Mouse (Mus musculus) heart, embryonic 10.5 days (tissue): ENCODE measurements around the gene Lrrc8d. TPM values are rescaled to one million over a fixed set of nuclear protein-coding genes. Genes with fewer than 3 reads are reported as not detected.

ENCODE experiments used
- DNase-seq: peaks from one replicate; pipeline ENCODE4 v3.0.0-alpha.2; 2017; ENCODE audit warnings: low spot score
- H3K27ac ChIP-seq: fragments of 300-500 bp; sonication (generic); 2 replicates; pipeline ENCODE4 v1.5.1; 2016; ENCODE audit warnings: mild to moderate bottlenecking
- H3K27me3 ChIP-seq: fragments of 300-500 bp; sonication (generic); 2 replicates; pipeline ENCODE4 v1.6.1; 2016; ENCODE audit warnings: mild to moderate bottlenecking; ENCODE audit not compliant: poor library complexity, insufficient read depth, severe bottlenecking
- H3K36me3 ChIP-seq: fragments of 300-500 bp; sonication (generic); 2 replicates; pipeline ENCODE4 v1.6.1; 2016; ENCODE audit warnings: mild to moderate bottlenecking, moderate library complexity
- H3K4me1 ChIP-seq: fragments of 300-500 bp; sonication (generic); 2 replicates; pipeline ENCODE4 v1.6.1; 2016; ENCODE audit warnings: mild to moderate bottlenecking
- H3K4me3 ChIP-seq: fragments of 300-500 bp; sonication (generic); 2 replicates; pipeline ENCODE4 v1.5.1; 2016; ENCODE audit warnings: mild to moderate bottlenecking, moderate library complexity
- H3K9me3 ChIP-seq: fragments of 300-500 bp; sonication (generic); 2 replicates; pipeline ENCODE4 v1.6.1; 2016; ENCODE audit warnings: mild to moderate bottlenecking, moderate library complexity
- WGBS: fragments of 180-500 bp; shearing (Covaris S2); methylation state at CpG from one replicate; pipeline ENCODE4 v1.1.7; 2016; 5-methylcytosine and 5-hydroxymethylcytosine counted together
- polyA plus RNA-seq: library from polyadenylated mRNA; unstranded; fragments of >200 nt; fragmentation: Nextera tagmentation; extraction: Ambion mirVana; gene quantifications from 2 replicates; pipeline ENCODE4 v1.2.1, GENCODE M21; 2016

The Lrrc8d gene
- polyA plus RNA-seq, 1 experiment from 2014 or later = 10.8 TPM

DNA sequence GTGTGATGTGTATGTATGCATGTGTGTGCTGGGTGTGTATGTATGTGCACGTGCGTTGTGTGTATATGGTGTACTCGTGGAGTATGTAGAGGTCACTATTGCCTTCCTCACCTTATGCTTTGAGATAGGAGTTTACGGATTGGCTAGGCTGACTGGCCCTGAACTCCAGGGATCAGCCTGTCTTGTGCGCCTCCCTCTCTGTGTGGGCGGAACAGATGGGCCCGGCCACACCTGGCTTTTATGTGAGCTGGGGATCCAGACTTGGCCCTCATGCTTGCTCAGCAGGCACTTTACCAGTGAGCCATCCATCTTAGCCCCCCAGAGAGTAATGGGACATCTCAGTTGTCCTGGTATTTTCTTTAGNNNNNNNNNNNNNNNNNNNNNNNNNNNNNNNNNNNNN is 10.7 kb downstream of the Lrrc8d start:
- H3K9me3 ChIP-seq = no peaks in the 10 kb centered on the region
- H3K27ac ChIP-seq = no peak overlapping the region
- no peak for DNase-seq
- H3K4me3 ChIP-seq = no peak overlapping the region
- peaks cover 67% of the 10 kb centered on the region for H3K27me3 ChIP-seq
- 88% methylated on average over 7 of the region's 7 CpGs for WGBS
- H3K36me3 ChIP-seq = no peaks in the 10 kb centered on the region
- H3K4me1 ChIP-seq = peaks cover 11% of the 10 kb centered on the region; the same call in 1 of the 2 replicates

DNA sequence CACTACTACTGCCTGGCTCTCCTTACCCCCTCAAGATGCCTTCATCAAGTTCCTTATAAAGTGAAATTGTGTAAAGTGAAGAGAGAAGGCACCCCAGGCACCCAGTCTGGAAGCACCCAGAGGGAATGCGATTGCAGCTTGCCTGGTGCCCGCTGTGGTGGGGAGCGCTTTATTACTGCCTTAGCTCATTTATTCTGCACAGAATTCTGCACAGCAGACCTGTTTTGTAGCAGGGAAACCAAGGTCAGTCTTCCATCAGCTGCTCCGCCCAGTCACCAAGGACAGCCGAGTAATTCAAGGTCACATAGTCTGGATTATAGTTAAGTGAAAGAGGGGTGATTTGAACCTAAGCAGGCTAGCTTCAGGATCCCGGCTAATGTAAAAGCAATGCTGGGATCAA is 14.7 kb downstream of the Lrrc8d start:
- no peak for DNase-seq
- Histone ChIP-seq H3K36me3 (no peaks in the 10 kb centered on the region), H3K27me3 (peaks cover 84% of the 10 kb centered on the region), H3K27ac (no peak overlapping the region), H3K9me3 (no peaks in the 10 kb centered on the region), H3K4me1 (peaks cover 14% of the 10 kb centered on the region), H3K4me3 (no peak overlapping the region)
- WGBS = 86% methylated on average over 6 of the region's 6 CpGs

DNA sequence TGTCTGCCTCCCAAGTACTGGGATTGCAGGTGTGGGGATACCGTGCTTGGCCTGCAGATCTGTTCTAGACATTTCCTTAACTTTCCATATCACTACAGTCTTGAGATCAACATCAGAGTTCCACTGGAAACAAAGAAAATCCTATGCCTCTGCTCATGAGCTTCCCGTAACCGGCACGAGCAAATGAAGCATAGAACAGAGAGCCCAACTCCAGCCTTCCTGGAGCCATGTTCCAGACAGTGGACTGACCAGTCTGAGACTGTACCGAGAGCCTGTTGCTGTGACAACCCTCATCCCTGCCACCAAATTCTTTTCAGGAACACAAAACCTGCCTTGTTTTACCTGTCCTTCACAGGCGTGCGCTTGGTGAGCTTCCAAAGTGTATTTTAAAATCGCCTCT is 15.3 kb downstream of the Lrrc8d start:
- 87% methylated on average over 8 of the region's 8 CpGs for WGBS
- no peaks in the 10 kb centered on the region for H3K36me3 ChIP-seq
- no peak for DNase-seq
- H3K4me1 ChIP-seq = peaks cover 14% of the 10 kb centered on the region
- peaks cover 91% of the 10 kb centered on the region for H3K27me3 ChIP-seq
- H3K4me3 ChIP-seq = no peak overlapping the region
- no peaks in the 10 kb centered on the region for H3K9me3 ChIP-seq
- no peak overlapping the region for H3K27ac ChIP-seq

DNA sequence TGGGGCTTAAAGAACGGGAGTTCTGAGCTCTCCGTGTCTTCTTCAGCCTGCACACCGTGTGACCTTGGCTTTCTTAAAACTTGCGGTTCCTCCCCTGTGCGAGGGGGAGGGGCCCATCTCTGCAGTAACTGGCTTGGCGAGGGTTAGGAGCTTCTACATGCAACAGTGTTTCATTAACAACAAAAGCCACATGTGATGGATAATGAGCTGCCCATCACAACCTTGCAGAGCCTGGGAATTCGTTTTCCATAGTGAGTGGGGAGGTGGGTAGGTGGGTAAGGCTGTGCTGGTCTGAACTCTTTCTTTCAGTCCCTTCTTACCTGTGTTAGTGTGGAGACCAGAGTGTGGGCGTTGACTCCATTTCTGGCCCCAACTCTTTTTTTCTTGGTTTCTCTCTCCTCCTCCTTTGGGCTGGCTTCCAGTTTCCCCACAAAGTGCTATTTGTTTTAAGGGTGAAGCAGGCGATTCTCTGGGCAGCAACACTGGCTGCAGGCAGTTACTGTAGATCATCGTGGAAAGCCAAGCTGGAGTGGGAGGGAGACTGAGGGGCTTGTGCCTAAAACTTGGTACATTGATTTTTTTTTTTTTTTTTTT is 15.9 kb downstream of the Lrrc8d start:
- no peak overlapping the region for H3K27ac ChIP-seq
- DNase-seq = no peak
- no peaks in the 10 kb centered on the region for H3K9me3 ChIP-seq
- 68% methylated on average over 10 of the region's 10 CpGs for WGBS
- H3K36me3 ChIP-seq = no peaks in the 10 kb centered on the region
- peaks cover 14% of the 10 kb centered on the region for H3K4me1 ChIP-seq
- peaks cover 91% of the 10 kb centered on the region for H3K27me3 ChIP-seq
- no peak overlapping the region for H3K4me3 ChIP-seq

DNA sequence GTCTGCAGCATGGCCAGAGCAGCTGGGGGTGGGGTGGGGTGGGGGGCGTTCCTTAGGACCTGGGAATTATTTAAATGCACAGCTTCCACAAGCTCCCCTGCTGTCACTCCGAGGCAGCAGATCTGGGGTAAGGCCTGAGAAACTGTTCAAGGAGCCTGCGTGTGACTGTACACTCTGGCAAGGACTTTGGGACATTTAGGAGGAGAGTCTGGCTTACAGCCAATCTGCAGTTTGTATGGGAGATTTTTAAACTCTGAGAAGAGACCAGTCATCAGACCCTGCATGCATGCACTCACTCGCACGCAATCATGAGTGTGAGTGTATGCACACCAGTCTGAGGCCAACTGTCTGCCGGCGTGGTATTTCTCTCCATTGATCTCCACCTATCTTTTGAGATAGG is 17.5 kb downstream of the Lrrc8d start:
- Histone ChIP-seq H3K36me3 (no peaks in the 10 kb centered on the region), H3K9me3 (no peaks in the 10 kb centered on the region), H3K27me3 (peaks cover 92% of the 10 kb centered on the region), H3K27ac (no peak overlapping the region), H3K4me1 (peaks cover 14% of the 10 kb centered on the region), H3K4me3 (no peak overlapping the region)
- no peak for DNase-seq
- WGBS = 56% methylated on average over 7 of the region's 7 CpGs

DNA sequence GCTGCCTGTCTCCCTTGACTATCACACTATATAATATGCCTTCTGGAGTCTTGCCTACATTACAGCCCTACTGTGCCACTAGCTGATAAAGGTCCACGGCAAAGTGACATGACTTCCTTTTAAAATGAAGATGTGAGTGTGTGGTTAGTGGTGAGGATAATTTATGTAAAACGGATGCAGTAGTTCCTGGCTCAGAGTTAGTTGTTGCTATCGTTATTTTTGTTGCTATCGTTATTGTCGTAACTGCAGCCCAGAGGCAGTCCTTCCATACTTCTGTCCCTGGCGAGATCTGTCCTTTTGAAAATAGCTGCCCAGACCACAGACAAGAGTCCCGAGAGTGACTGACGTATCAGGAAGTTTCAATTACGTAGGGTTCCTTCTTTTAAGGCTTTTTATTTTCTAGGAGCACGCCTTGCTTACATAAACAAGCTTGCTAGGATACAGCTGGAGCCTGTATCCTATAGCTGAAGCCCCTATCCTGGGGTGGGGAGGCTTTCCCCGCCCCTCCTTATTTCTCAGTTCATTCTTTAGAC is 18.4 kb downstream of the Lrrc8d start:
- WGBS = 75% methylated on average over 11 of the region's 11 CpGs
- Histone ChIP-seq H3K4me3 (no peak overlapping the region), H3K9me3 (no peaks in the 10 kb centered on the region), H3K4me1 (peaks cover 14% of the 10 kb centered on the region), H3K36me3 (no peaks in the 10 kb centered on the region; the same call in 1 of the 2 replicates), H3K27me3 (peaks cover 91% of the 10 kb centered on the region), H3K27ac (no peak overlapping the region)
- DNase-seq = no peak

DNA sequence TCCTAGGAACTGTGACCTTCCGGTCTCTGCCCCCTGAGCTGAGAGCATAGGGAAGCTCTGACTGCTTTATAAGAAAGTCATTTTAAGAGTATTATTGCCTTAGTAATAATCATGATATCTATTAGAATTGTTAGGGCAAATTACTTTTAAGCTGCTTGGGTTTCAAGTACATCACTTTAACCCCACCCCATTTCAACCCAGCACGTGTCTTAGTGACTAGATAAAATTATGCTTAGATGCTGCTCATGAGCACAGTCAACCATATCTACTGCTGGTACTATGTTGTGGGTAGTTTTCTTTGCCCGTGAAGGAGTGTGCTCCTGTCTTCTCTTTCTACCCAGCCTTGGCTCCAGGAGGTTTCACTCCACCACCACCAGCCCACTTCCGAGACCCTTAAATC is 21.5 kb downstream of the Lrrc8d start:
- H3K27me3 ChIP-seq = peaks cover 61% of the 10 kb centered on the region

DNA sequence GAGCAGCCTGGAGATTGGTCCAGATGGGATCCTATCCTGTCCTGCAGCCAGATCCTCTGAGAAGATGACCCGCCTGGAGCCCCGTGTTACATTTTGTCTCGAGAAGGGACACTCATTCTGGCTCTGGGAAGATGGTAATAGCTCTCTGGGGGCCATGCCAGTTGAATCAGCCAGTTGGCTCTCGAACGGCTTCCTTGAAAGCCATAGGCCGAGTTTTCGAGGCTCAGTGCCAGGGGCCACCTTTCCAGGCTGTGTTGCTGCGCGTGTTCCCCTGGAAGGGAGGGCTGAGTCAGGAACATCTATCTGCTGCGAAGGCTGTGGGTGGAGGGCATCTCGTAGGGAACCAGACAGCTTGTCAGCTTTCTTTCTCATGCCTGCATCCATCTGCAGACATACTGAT is 23.0 kb downstream of the Lrrc8d start:
- 0 out of 2 replicates have a peak, but pooled peaks cover 2% of the 10 kb centered on the region for H3K4me1 ChIP-seq
- peaks cover 45% of the 10 kb centered on the region for H3K27me3 ChIP-seq
- H3K4me3 ChIP-seq = no peak overlapping the region
- H3K27ac ChIP-seq = no peak overlapping the region
- H3K9me3 ChIP-seq = no peaks in the 10 kb centered on the region
- H3K36me3 ChIP-seq = no peaks in the 10 kb centered on the region; the same call in none of the 2 replicates
- no peak for DNase-seq
- WGBS = 85% methylated on average over 11 of the region's 11 CpGs

More for the DNA sequence above, 21.5 kb downstream of the Lrrc8d start:
- no peak for DNase-seq
- Histone ChIP-seq H3K36me3 (no peaks in the 10 kb centered on the region; the same call in none of the 2 replicates), H3K9me3 (no peaks in the 10 kb centered on the region), H3K4me3 (no peak overlapping the region), H3K27ac (no peak overlapping the region), H3K4me1 (peaks cover 10% of the 10 kb centered on the region)
- 85% methylated on average over 4 of the region's 4 CpGs for WGBS

DNA sequence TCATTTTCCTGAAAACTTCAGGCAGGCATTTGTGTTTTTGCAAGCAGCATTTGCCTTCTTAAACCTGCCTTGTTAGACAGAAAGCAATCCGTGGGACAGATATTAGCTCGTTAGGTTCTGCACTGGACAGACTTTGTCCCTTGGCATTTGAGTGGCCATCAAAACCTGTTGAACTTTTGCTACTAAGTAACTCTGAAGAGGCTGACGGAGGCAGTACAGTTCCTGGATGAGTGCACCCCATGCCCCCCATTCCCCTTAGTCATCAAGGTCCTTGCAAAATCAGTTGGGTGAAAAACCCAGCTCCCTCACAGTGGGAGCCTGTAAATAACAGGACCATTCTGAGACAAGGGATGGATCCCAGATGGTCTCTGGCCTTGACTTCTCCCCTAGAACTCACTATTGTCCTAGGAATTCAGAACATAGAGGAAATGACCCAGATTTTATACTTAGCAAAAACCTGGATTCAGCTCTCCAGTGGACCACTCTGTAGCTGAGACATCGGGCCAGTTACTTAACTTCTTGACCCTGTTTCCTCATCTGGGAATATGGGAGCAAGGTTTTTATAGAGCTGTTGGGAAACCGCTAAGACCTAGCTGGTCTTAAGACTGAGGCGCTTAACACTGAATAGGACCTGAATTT is 30.5 kb downstream of the Lrrc8d start:
- Histone ChIP-seq H3K27me3 (peaks cover 46% of the 10 kb centered on the region), H3K9me3 (no peaks in the 10 kb centered on the region), H3K27ac (no peak overlapping the region), H3K36me3 (no peaks in the 10 kb centered on the region; the same call in 1 of the 2 replicates), H3K4me3 (no peak overlapping the region), H3K4me1 (peaks cover 14% of the 10 kb centered on the region)
- 93% methylated on average over 6 of the region's 6 CpGs for WGBS
- no peak for DNase-seq

DNA sequence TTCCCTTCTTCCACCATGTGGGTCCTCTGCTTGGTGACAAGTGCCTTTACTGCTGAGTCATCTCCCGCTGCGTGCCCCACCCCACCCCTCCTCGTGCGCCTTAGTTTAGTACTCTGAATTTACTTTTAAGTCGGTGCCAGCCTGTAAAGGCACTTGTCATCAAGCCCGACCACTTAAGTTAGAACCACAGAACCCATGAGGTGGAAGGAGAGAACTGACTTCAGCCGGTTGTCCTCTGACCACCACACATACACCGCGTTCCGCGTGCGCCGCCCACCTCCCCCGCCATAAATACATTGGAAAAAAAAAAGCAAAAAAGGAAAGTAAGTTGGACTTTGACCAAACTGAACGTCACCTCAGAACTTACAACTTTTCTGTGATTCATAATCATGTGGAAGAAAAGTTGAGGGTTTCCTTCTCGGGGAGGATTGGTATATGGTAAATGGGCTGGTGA is 31.4 kb downstream of the Lrrc8d start:
- Histone ChIP-seq H3K36me3 (no peaks in the 10 kb centered on the region; the same call in 1 of the 2 replicates), H3K27ac (no peak overlapping the region), H3K27me3 (peaks cover 46% of the 10 kb centered on the region), H3K9me3 (no peaks in the 10 kb centered on the region), H3K4me1 (peaks cover 14% of the 10 kb centered on the region), H3K4me3 (peak overlapping the region; percentile 71)
- WGBS = 21% methylated on average over 16 of the region's 16 CpGs
- DNase-seq = no peak

DNA sequence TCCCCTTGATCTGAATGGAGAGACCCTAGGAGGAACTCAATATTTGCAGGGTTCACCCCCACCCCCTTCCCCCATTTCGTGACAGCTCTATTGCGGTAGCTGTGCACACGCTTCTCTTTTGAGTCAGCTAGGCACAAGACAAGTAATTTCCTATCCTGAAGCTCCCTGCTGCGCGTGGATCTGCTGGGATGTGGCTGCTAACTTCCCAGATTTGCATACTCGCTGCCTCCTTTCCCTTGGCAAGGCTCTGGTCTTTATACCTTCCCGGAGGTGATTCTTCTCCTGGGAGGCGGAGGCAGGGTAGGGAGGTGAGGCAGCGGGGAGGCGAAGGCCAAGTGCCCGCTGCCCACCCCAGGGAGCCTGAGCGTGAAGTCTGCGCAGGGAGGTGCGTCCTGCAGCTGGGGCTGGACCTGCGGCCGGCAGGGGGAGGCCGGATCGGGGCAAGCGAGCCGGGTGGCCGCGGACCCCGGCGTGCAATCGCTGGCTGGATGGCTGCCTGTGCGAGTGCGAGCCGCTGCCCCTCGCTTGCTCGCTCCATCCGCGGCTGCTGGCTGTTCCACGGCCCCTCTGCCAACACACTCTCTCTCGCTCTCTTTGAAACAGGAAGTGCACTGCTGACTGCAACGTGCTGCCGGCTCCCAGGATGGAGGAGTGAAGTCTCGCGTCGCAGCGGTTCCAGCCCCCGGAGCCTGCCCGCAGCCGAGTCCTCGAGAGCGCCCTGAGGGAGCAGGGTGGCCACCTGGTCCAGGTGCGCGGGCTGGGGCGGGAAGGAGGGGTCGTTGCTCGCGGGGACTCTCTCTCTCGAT is 32.1 kb downstream of the Lrrc8d start:
- WGBS = under 1% methylated on average over 52 of the region's 52 CpGs
- peak overlapping the region; percentile 83 for H3K27ac ChIP-seq

DNA sequence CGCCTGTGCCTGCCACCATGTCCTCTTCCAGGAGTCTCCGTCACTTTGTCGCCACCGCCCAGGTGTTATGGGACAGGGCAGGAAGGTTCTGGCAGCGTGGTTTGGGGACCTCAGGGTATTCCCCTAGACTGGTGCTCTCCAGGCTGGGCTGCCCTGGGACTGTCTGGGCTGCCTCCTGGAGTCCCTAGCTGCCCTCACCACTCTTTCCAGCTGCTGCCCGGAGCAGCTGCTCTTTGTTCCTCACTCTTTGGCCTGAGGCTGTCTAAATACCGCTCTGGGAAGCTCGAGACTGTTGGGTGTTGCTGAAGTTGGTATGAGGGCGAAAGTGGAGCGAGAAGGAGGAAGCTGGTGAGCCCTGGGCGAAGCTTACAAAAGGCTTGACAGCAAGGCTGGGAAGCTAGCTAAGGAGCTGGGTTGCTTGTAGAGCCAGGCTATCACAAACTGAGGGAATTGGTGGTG is 32.7 kb downstream of the Lrrc8d start:
- H3K9me3 ChIP-seq = no peaks in the 10 kb centered on the region

More for the DNA sequence above, 32.1 kb downstream of the Lrrc8d start:
- peak; percentile 85 for DNase-seq
- Histone ChIP-seq H3K27me3 (peaks cover 46% of the 10 kb centered on the region), H3K4me3 (peak overlapping the region; percentile 71), H3K36me3 (no peaks in the 10 kb centered on the region; the same call in 1 of the 2 replicates), H3K4me1 (peaks cover 14% of the 10 kb centered on the region), H3K9me3 (no peaks in the 10 kb centered on the region)

More for the DNA sequence above, 32.7 kb downstream of the Lrrc8d start:
- peak overlapping the region; percentile 71 for H3K4me3 ChIP-seq
- no peak for DNase-seq
- WGBS = 24% methylated on average over 11 of the region's 11 CpGs
- H3K36me3 ChIP-seq = no peaks in the 10 kb centered on the region; the same call in 1 of the 2 replicates
- H3K27ac ChIP-seq = peak overlapping the region; percentile 83
- H3K4me1 ChIP-seq = peaks cover 14% of the 10 kb centered on the region
- H3K27me3 ChIP-seq = peaks cover 46% of the 10 kb centered on the region
